9 mouse cellular contexts compared by ENCODE assay signal in genomic region chr12:11436023-11436350, GRCm38 (mm10). TPM values are rescaled to one million over a fixed set of nuclear protein-coding genes. Genes with fewer than 3 reads are reported as not detected.
DNase-seq lines count a peak whose midpoint lies in the region; ATAC-seq lines count a peak whose summit lies in the region.
"Had no signal": no experiment of that assay in that cellular context is flagged by ENCODE, and none has a peak within 500 bp of the region (broad histone marks: within the 10 kb centered on the region; RNA-seq: fewer than 3 reads in every experiment).

No protein-coding gene starts in this region.

- H3K27ac ChIP-seq in heart, embryonic 15.5 days: no peak overlapping the region
- H3K27ac ChIP-seq in embryonic facial prominence, embryonic 10.5 days (replicated peaks): no peak overlapping the region
- H3K27ac ChIP-seq in hindbrain, embryonic 12.5 days: no peak overlapping the region
- peak overlapping the region; percentile 77 for H3K27ac ChIP-seq in midbrain, embryonic 14.5 days (replicated peaks; ENCODE audit: low read depth, low read length)

- H3K9ac ChIP-seq in heart, embryonic 15.5 days: peak overlapping the region; percentile 37; the same call in 1 of the 2 replicates
- H3K9ac ChIP-seq in hindbrain, embryonic 12.5 days: peak overlapping the region; percentile 54
- peak overlapping the region; percentile 54 for H3K9ac ChIP-seq in midbrain, embryonic 14.5 days (replicated peaks; ENCODE audit: low read length)

- H3K4me1 ChIP-seq in heart, embryonic 15.5 days (replicated peaks): peaks cover 23% of the 10 kb centered on the region
- peaks cover 25% of the 10 kb centered on the region for H3K4me1 ChIP-seq in embryonic facial prominence, embryonic 10.5 days
- H3K4me1 ChIP-seq in hindbrain, embryonic 12.5 days: peaks cover 10% of the 10 kb centered on the region; the same call in 1 of the 2 replicates
- peaks cover 13% of the 10 kb centered on the region; the same call in 1 of the 2 replicates for H3K4me1 ChIP-seq in midbrain, embryonic 14.5 days (ENCODE audit: control insufficient read depth, insufficient read depth, low read length)
- H3K4me1 ChIP-seq: megakaryocyte, embryonic 14.5 days had no signal

- no peak for DNase-seq in heart, postnatal 10 days
- peak; percentile 11 for DNase-seq in embryonic facial prominence, embryonic 10.5 days (ENCODE audit: low spot score)
- DNase-seq in midbrain, embryonic 14.5 days: no peak
- no peak for DNase-seq in gastrocnemius, postnatal 14 days
- no peak for DNase-seq in adipocyte (ENCODE audit: low spot score)
- DNase-seq in right cerebral cortex, postnatal 10 days (ENCODE audit: low spot score in 2 of 2): no peak

- ATAC-seq in heart, embryonic 15.5 days (replicated peaks; ENCODE audit: insufficient number of reproducible peaks, insufficient read depth, low FRiP score, low read depth): no peak
- ATAC-seq in hindbrain, embryonic 12.5 days (ENCODE audit: low FRiP score): peak; percentile 43
- ATAC-seq in midbrain, embryonic 14.5 days (ENCODE audit: low FRiP score, low TSS enrichment): peak; percentile 10; the same call in 1 of the 2 replicates

- peaks cover 26% of the 10 kb centered on the region; the same call in 1 of the 2 replicates for H3K27me3 ChIP-seq in heart, embryonic 15.5 days
- H3K27me3 ChIP-seq in embryonic facial prominence, embryonic 10.5 days (replicated peaks; ENCODE audit: low read depth, poor library complexity, severe bottlenecking): peaks cover 46% of the 10 kb centered on the region
- H3K27me3 ChIP-seq in hindbrain, embryonic 12.5 days: peaks cover 28% of the 10 kb centered on the region
- H3K27me3 ChIP-seq in midbrain, embryonic 14.5 days (ENCODE audit: control insufficient read depth, insufficient read depth, low read length): peaks cover 6% of the 10 kb centered on the region; the same call in 1 of the 2 replicates

- WGBS in heart, embryonic 15.5 days: 4% methylated on average over 12 of the region's 12 CpGs
- WGBS in embryonic facial prominence, embryonic 10.5 days: 4% methylated on average over 12 of the region's 12 CpGs
- 2% methylated on average over 12 of the region's 12 CpGs for WGBS in hindbrain, embryonic 12.5 days
- WGBS in midbrain, embryonic 14.5 days: under 1% methylated on average over 12 of the region's 12 CpGs

- intact Hi-C loops in heart, postnatal 10 days (cut with DNase I): loop anchor here (2.0 kb wide), 1 partner anchor 85 kb away; no protein-coding TSS in a partner anchor
- intact Hi-C loops in gastrocnemius, postnatal 14 days (cut with DNase I; ENCODE audit: low total_unique reads): no loop called here

- no peaks in the 10 kb centered on the region for H3K36me3 ChIP-seq in heart, embryonic 15.5 days
- no peaks in the 10 kb centered on the region for H3K36me3 ChIP-seq in embryonic facial prominence, embryonic 10.5 days (replicated peaks)
- no peaks in the 10 kb centered on the region for H3K36me3 ChIP-seq in hindbrain, embryonic 12.5 days
- no peaks in the 10 kb centered on the region for H3K36me3 ChIP-seq in midbrain, embryonic 14.5 days (ENCODE audit: control insufficient read depth, insufficient read depth, low read length)

- H3K4me2 ChIP-seq in heart, embryonic 15.5 days: peak overlapping the region; percentile 86
- peak overlapping the region; percentile 66 for H3K4me2 ChIP-seq in hindbrain, embryonic 12.5 days (replicated peaks)
- peak overlapping the region; percentile 85 for H3K4me2 ChIP-seq in midbrain, embryonic 14.5 days (ENCODE audit: low read length)

- peak overlapping the region; percentile 51 for H3K4me3 ChIP-seq in heart, embryonic 15.5 days
- H3K4me3 ChIP-seq in embryonic facial prominence, embryonic 10.5 days: peak overlapping the region; percentile 57
- peak overlapping the region; percentile 37 for H3K4me3 ChIP-seq in hindbrain, embryonic 12.5 days
- peak overlapping the region; percentile 51 for H3K4me3 ChIP-seq in midbrain, embryonic 14.5 days (replicated peaks; ENCODE audit: low read depth, low read length)
- H3K4me3 ChIP-seq: megakaryocyte, embryonic 14.5 days had no signal

- no peaks in the 10 kb centered on the region for H3K9me3 ChIP-seq in heart, embryonic 15.5 days (replicated peaks)
- H3K9me3 ChIP-seq in embryonic facial prominence, embryonic 10.5 days: no peaks in the 10 kb centered on the region
- H3K9me3 ChIP-seq in hindbrain, embryonic 12.5 days (replicated peaks): no peaks in the 10 kb centered on the region
- no peaks in the 10 kb centered on the region for H3K9me3 ChIP-seq in midbrain, embryonic 14.5 days (ENCODE audit: control insufficient read depth, low read length)
- H3K9me3 ChIP-seq: megakaryocyte, embryonic 14.5 days had no signal

RNA-seq across cellular contexts. Expression of gene Vsnl1, which starts 0.4 kb away (rescaled TPM):
- 9.0 and 9.9 TPM in 2 replicates for polyA plus RNA-seq in heart, embryonic 15.5 days (2015; fragmentation: Nextera tagmentation; extraction: Ambion mirVana)
- total RNA-seq in heart, postnatal 10 days (2021): 1 to 10 TPM in 1 of 2 experiments, under 1 TPM in 1; 0.45 to 1.8 TPM
- 0.54 and 0.70 TPM in 2 replicates for polyA plus RNA-seq in embryonic facial prominence, embryonic 10.5 days (2016; fragmentation: Nextera tagmentation; extraction: Ambion mirVana)
- polyA plus RNA-seq in hindbrain, embryonic 12.5 days (2016; fragmentation: Nextera tagmentation; extraction: Ambion mirVana): 5.0 and 6.0 TPM in 2 replicates
- polyA plus RNA-seq in midbrain, embryonic 14.5 days (2014; fragmentation: Nextera tagmentation; extraction: Ambion mirVana): 55.8 and 61.9 TPM in 2 replicates
- under 1 TPM in 1 of 2 experiments, not detected in 1; 0.11 TPM for total RNA-seq in gastrocnemius, postnatal 14 days (2021)

RNA-seq across cellular contexts. Expression of gene Rad51ap2, which starts 19.9 kb away (rescaled TPM):
- polyA plus RNA-seq in heart, embryonic 15.5 days (2015; fragmentation: Nextera tagmentation; extraction: Ambion mirVana): 0.18 and 0.29 TPM in 2 replicates
- total RNA-seq in heart, postnatal 10 days (2021): not detected
- 0.26 and 0.36 TPM in 2 replicates for polyA plus RNA-seq in embryonic facial prominence, embryonic 10.5 days (2016; fragmentation: Nextera tagmentation; extraction: Ambion mirVana)
- polyA plus RNA-seq in hindbrain, embryonic 12.5 days (2016; fragmentation: Nextera tagmentation; extraction: Ambion mirVana): 0.17 and 0.48 TPM in 2 replicates
- polyA plus RNA-seq in midbrain, embryonic 14.5 days (2014; fragmentation: Nextera tagmentation; extraction: Ambion mirVana): 0.15 and 0.18 TPM in 2 replicates
- not detected for total RNA-seq in gastrocnemius, postnatal 14 days (2021)
